Mouse (Mus musculus) lung, postnatal 4 days (tissue): ENCODE results near the gene Syna.

Experiments
- DNase-seq, 2 experiments: peaks; one replicate each; pipeline ENCODE4 v3.0.0; 2021

Gene Syna

GRCm38 (mm10) chr5:134525971-134526711, 33.8 kb downstream of the Syna start:
- no peak for DNase-seq

GRCm38 (mm10) chr5:134523728-134524127, 36.2 kb downstream of the Syna start:
- peak; percentile 40 to 73 for DNase-seq

- DNase-seq = no peak
Measured at GRCm38 (mm10) chr5:134522524-134522923, 37.4 kb downstream of the Syna start.

DNA sequence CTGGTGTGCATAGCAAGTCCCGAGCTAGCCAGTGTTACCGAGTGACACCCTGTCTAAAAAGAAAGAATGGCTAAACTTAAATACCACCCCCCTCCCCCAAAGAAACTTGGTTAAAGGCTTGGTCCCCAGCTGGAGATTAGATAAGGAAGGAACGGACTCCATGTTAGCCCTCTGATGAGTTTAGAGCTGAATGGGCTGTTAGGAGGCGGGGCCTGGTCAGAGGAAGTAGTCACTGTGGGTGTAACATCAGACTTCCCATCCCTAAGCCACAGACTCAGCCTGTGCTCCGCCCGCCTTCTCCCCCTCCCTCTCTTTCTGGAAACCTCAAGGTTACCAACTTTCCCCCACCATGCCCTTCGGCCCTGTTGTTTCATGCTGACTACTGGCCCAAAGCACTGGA, 38.2 kb downstream of the Syna start:
- peak in 1 of 2 experiments; percentile 38 for DNase-seq

GRCm38 (mm10) chr5:134521131-134521530, 38.8 kb downstream of the Syna start:
- DNase-seq = no peak

DNA sequence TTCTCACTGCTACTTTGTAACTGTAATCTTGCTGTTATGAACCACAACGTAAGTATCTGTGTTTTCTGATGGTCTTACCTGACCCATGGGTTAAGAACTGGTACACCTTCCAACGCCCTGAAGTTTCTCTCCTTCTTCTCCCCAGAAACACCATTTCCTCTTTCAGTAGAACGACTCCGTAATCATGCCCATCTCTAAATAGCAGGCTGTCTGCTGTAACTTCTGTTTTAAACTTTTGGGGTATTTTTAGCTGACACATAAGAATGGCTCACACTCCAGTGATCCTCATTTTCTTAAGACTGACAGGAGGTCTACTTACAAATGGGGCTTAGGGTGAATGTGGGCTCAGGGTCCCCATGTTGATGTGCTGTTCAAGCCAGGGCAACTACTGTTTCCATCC, 39.9 kb downstream of the Syna start:
- DNase-seq = no peak

- DNase-seq = no peak
Measured at GRCm38 (mm10) chr5:134519471-134519870, 40.5 kb downstream of the Syna start.

DNA sequence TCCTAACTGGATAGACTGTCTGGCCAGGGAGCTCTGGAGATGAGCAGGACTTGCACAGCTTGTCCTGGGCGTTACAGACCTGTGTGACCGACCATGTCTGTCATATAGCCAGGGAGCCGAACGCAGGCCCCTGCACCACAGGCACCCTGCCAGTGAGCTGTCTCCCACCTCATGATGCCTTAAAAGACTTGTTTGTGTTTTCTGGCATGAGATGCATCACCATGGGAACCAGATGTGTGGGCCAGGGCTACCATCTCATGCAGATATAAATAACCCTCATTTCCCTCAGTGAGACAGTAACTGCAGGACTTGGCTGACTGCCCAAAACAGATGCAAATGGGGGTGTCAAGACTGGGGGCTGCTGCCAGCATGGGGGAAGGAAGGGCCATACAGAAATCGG, 47.9 kb downstream of the Syna start:
- peak; percentile 54 to 75 for DNase-seq

GRCm38 (mm10) chr5:134510266-134510665, 49.7 kb downstream of the Syna start:
- no peak for DNase-seq

DNA sequence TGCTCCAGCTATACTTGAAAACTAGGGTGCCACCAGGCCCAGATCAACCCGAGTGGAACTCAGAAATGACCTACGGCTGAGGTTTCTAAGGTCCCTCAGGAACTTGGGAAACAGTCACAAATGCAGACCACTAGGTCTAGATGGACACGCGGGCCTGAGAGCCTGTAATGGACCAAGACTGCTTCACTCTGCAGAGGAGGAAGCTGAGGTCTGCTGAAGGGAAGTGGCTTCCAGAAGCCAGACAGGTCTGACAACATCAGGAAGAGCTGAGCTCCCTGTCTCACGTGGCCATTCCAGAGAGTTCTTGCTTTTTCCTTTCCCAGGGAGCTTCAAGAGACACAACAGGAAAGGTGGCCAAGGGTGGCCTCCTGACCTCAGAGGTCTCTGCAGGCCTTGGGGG, 51.0 kb downstream of the Syna start:
- DNase-seq = peak in 1 of 2 experiments; percentile 38
